Mouse (Mus musculus) gastrocnemius, postnatal 14 days (tissue): ENCODE results near the gene Dnpep. TPM values are rescaled to one million over a fixed set of nuclear protein-coding genes. Genes with fewer than 3 reads are reported as not detected.

Source experiments
- DNase-seq: peaks from one replicate; pipeline ENCODE4 v3.0.0; 2021; ENCODE audit warnings: mixed read lengths
- intact Hi-C: fragments of 180-260 bp; cut with DNase I; formaldehyde crosslinking; loops from one replicate; pipeline ENCODE4 v1.15.1; 2025; ENCODE audit warnings: low total_unique reads
- total RNA-seq, 2 experiments: library from RNA; stranded (reverse); gene quantifications; 2 replicates each; pipeline ENCODE4 v1.2.3; 2021

The Dnpep gene
- total RNA-seq, 2 experiments from 2014 or later, result 52.7 to 54.6 TPM

DNA sequence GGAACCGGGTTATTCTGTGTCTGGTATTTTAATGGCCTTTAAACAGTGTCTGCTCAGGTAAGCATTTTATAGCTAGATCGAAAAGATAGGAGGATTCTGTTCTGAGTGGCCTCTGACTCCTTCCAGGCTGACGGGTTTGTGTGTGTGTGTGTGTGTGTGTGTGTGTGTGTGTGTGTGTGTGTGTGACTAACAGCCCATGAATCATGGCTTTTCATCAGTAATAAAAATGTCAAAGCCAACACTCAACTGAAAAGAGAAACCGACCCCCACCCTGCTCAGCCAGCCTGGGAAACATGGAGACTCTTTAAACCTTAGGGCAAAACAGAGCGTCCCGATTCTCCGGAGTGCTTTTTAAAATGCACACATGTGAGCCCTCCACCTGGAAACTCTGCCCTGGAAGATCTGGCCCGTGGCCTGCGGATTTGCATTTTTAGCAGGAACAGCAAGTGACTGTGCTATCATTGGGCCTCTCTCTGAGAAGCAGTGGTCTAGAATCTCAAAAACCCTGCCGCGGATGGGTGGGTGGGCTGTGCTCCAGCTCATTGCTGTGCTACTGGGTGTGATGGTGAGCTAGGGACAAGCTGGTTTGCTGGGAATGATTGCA, 20.4 kb upstream of the Dnpep start:
- intact Hi-C loops, result loop anchor here (10.0 kb wide), 1 partner anchor 217 kb away; no protein-coding TSS in a partner anchor
- DNase-seq, result no peak

DNA sequence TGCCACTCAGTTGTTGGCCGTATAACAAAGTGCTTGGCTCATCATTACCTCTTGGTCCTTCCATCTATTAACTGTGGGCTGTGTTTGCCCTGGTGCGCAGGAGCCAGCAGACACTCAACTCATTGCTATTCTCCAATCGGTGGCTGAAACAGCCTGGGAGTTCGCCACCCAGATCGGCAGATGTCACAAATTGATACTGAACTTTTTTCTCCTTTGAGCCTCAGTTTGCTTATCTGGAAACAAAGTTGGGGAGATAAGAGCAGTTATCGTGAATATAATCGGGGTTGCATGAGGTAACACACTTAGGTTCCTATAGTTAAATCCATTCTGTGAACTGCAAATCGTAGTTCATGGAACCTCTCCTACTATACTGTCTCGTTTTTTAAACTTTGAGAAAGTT, 19.3 kb upstream of the Dnpep start:
- no peak for DNase-seq
- intact Hi-C loops, result loop anchor here (10.0 kb wide), 1 partner anchor 218 kb away; no protein-coding TSS in a partner anchor

DNA sequence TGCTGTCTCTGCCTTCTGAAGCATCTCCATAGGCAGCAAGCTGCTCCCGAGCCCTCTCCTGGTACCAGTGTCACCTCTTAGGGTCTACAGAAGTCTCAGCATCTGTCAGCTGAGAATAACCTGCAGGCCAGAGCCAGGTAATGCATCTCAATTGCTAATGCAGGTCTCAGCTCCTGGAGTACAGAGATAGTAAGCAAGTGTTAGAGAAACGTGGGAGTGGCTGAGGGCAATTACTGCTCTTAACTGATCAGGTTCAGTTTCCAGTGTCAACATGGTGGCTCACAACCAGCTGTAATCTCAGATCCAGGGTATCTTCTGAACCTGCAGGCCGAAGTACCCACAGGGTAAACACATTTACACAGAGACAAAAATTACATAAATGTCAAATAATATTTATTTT, 18.7 kb upstream of the Dnpep start:
- intact Hi-C loops, result loop anchor here (10.0 kb wide), 1 partner anchor 218 kb away; no protein-coding TSS in a partner anchor
- DNase-seq, result no peak

DNA sequence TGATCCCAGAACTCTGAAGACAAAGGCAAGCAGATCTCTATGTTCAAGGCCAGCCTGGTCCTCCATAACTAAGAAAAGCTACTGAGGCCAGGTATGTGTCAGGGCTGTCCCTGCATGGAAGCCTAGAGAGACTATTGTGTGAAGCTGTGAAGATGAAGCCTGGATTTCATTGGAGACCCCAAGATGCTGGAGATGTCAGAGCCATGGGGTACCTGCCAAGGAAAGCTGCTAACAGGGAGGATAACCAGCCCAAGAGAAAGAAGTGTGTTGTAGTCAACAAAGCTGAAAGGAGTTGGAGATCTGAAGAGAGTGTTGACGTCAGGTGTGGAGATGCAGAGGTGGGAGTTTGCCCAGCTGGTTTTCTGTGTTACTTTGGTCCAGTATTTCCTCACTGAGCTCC, 13.5 kb upstream of the Dnpep start:
- intact Hi-C loops, result loop anchor here (5.0 to 10.0 kb wide), 2 partner anchors 141 to 224 kb away; no protein-coding TSS in a partner anchor
- no peak for DNase-seq

DNA sequence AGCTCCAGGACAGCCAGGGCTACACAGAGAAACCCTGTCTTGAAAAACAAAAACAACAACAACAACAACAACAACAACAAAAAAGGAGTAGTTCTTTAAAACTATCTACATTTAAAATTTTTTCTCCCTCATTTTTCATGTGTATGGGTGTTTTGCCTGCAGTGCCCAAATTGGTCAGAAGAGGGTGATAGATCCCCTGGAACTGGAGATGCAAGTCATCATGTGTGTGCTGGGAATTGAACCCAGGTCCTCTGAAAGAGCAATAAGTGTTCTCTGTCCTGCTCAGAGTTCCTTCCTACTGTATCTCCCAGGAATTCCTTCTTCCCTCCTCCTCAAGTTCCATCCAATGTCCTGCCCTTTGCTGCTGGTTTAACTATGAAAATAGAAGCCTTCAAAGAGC, 9.7 kb upstream of the Dnpep start:
- intact Hi-C loops, result no loop called here
- no peak for DNase-seq

- no peak for DNase-seq
- intact Hi-C loops, result no loop called here
Observed at GRCm38 (mm10) chr1:75319166-75319565, 1.4 kb upstream of the Dnpep start.

GRCm38 (mm10) chr1:75318736-75319135, 946 bp upstream of the Dnpep start:
- no peak for DNase-seq
- intact Hi-C loops, result no loop called here

GRCm38 (mm10) chr1:75318301-75318700, 511 bp upstream of the Dnpep start:
- intact Hi-C loops, result no loop called here

DNA sequence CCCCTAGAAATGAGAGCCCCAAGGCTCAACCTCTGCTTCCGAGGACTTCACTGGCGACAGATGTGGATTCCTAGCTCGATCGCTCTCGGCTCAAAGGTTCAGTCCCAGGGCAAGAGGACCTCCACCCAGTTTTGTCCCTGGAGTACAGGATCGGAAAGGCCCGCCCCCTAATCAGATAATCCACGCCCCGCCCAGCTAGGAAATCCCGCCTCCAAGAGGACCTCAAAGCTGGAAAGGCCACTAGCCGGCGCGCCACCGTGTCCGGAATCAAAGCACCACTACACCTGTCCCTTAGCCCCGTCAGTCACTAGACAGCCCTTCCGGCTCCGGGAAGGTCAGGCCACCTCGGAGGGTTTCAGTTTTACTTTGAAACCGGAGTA, 939 bp downstream of the Dnpep start:
- DNase-seq, result peak; percentile 88

More at GRCm38 (mm10) chr1:75318301-75318700, 511 bp upstream of the Dnpep start:
- DNase-seq, result no peak

DNA sequence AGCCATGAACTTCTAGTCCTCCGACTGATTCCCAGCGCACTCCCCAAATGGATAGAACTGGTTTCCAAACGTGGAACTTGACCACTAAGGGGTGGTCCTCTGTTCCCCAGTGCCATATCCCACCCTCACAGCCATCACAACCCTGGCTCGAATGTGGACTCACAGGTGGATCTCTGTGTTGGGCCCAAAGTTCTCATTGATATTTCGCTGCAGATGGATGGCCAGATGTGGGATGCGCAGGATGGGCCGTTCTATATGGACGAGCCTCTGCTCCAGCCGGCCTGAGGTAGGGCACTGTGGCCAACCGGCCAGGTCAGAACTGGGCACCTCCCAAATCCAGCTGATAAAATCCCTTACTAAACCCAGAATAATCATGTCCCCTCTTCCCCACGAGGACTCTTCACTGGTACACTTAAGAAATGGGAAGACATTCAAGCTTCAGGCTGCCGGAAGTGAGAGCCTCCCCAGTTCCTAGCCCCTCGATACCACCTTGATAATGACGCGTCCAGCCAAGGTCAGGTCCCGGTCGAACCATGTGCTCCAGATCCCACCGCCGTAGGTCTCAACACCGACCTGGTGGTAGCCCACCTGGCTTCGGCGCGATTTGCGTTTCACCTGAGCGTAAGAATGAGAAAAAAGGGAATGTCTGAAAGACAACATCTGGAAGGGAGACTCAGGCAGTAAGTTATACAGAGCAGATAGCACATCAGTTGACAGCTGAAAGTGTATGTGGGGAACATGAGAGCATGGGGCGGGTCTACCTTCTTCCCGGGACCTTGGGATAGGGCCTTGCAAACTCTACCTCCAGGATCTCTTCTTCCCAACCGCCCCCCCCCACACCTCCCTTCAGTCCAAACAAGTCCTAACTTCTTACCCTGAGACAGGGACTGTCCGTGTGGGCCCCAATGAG, 2.1 kb downstream of the Dnpep start:
- intact Hi-C loops, result no loop called here
- DNase-seq, result no peak

More for the DNA sequence above, 939 bp downstream of the Dnpep start:
- intact Hi-C loops, result no loop called here

- DNase-seq, result no peak
- intact Hi-C loops, result no loop called here
Observed at GRCm38 (mm10) chr1:75315011-75315410, 2.8 kb downstream of the Dnpep start.

DNA sequence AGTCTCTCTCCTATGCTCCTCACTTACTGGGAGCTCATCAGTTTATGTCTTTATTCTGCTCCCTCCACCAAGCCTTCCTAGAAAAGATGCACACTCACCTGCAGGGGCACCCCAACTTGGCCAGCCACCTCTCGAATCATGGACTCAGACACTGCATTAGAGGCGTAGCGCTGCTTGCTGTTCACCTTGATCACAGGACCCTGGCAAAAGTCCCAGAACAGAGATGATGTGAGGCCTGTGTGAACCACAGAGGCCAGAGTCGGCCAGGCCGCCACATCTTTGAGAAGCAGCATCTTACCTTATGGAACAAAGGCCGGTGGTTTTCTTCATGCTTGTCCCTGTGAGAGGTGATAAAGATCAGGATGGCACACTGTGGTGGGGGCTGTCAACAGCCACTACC, 6.1 kb downstream of the Dnpep start:
- intact Hi-C loops, result no loop called here
- DNase-seq, result no peak

DNA sequence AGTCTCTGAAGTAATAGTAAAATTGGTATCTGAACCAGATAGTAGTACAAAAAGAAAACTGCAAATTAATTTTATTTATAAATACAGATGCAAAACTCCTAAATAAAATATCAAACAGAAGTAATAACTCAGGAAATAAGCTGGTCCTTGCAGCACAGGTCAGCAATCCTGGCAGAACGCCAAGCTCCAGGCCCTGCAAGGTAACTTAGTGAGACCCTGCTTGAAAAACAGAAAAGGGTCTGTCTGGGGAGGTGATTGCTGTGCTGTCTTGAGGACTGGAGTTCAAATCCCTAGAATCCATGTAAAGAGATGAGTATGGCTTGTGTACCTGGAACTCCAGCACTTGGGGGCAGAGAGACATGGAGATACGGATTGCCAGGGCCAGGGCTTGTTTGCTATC, 13.1 kb downstream of the Dnpep start:
- intact Hi-C loops, result no loop called here
- no peak for DNase-seq

DNA sequence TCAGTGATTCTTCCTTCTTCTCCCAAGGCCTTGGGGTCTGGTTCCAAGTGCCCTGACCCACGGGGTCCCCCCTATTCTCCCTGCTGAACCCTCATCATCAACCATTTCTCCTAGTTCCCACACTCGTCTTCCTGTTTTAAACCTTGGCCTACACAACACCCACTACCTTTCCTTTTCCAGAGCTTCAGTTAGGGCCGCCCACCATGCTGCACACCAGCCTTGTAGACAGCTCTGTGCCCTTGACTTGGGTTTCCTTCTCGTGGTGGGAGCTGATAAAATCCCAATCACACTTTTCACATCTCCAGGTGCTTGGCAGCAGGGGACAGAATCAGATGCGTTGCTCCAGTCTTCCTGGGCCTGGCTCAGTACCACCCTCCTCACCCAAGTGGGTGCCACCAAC, 23.5 kb downstream of the Dnpep start:
- no peak for DNase-seq
- intact Hi-C loops, result no loop called here

DNA sequence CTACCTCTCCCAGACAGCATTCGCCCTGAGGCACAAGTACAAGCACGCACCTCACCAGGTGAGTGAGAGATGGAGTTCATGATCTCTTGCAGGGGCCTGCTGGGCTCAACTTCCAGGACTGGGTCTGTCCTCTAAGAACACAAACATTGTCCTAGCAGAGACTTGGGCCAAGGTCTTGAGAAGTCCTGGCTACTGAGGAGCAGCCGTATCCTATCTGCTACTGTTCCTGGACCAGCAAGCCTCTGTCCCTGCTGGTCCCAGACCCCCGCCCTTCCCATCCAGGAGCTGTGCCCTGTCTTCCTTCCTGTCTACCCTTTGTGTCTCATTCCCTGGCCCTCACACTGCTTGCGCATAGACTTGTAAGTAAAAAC, 24.5 kb downstream of the Dnpep start:
- no peak for DNase-seq
- intact Hi-C loops, result no loop called here

DNA sequence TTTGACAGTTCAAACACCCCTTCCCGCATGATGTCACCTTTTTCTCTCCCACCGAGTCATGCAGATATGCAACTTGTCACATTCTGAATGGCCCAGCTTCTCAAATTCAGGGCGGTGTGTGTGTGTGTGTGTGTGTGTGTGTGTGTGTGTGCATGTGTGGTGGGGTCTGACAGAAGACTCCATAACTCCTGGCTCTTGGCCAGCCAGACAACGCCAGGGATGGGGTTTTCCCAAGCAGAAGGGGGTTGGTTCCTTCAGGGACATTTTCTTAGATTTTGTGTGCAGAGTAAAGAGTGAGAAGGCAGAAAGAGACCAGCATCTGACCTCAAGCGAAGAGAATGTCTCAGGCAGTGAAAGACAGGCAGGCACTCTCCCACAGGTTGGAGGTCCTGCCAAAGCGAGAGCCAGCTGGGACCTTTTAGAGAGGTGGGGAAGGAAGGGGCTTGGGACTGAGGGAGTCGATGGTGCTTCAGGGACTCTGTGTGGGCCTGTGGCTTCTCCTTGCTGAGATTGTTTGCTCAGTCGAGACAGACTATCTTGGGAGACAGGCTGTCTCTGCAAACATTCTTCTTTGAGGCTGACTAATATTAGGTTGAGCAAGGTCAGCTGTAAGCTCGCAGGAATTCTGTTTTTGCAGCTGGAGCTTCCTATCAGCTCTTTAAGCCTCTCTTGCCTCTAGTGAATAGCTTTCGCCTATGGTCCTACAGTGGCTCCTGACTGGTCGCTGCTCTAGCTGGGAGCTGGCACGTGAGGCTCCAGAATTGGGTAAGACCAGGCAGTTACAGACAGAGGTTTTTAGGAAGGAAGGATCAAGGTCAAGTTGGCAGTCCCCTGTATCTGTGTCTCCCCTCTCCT, 25.1 kb downstream of the Dnpep start:
- intact Hi-C loops, result no loop called here
- DNase-seq, result no peak

- intact Hi-C loops, result no loop called here
- DNase-seq, result no peak
Observed at GRCm38 (mm10) chr1:75291321-75291720, 26.5 kb downstream of the Dnpep start.

DNA sequence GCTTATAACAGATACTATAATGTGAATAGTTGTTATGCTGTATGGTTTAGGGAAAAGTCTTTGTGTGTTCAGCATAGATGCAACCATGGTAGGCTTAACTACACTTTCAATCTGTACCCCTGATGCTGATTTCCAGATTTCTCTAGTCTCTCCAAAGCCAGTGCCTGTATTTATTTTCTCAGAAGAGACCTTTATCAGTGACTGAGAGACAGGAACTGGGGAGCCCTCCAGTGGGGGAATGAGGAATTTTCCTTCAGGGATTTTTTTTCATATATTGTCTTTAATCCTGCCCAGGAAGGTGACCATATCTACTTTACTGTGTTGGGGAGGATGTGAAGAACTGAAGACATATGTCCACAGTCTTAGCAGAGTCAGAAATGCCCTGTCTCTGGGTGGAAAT, 27.2 kb downstream of the Dnpep start:
- intact Hi-C loops, result no loop called here
- no peak for DNase-seq

DNA sequence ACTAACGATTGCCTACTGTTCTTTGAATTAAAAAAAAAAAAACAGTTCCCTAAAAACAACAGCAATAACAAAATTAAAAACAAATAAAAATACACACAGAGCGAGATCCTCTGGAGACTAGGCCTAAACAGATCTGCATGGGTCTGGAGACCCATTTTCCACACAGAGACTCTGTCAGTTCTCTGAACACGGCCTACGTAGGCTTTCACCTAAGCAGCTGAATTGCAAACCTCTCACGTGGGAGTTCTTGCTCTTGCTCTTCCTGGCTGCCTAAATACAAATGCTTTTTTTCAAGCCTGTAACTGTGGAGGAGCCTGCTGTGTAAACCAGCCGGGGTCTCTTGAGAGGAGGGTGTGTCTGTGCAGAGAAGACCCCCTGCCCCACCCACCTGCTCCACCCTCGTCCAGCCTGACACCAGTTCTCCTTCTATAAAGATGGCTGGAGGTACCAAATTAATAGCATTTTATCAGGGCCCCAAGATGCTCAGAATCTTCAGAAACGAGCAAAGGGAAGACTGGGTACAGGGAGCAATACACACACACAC, 27.8 kb downstream of the Dnpep start:
- intact Hi-C loops, result no loop called here
- no peak for DNase-seq

DNA sequence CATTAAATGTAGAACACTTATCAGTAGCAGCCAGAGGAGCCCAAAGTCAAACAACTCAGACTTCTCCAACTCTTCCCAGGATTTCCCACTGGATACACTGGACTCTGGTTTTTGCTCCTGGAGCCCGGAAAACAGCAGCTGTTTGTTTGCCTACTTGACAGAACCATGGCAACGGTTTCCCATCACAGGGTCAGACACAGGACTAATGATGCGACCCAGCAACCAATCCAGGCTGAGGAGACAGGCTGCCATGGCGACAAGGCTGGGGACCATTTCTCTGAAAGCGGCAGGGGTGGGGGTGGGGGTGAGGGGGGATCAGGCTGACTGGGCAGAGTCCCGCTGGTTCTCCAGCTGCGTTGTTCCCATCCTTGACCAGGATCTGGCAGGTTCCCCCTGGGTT, 28.4 kb downstream of the Dnpep start:
- DNase-seq, result no peak
- intact Hi-C loops, result no loop called here
